Mouse (Mus musculus) forebrain, embryonic 15.5 days (tissue): ENCODE results near the gene AW146154. TPM values are rescaled to one million over a fixed set of nuclear protein-coding genes. Genes with fewer than 3 reads are reported as not detected.
"Not testable (repeated sequence)": the region's sequence is repeated elsewhere in the genome, so short reads cannot be mapped to it uniquely, and the experiment has no call there.

Source experiments
- ATAC-seq: fragments of 200-750 bp; cut with Nextera tagmentation; replicated peaks from 2 replicates; pipeline ENCODE4 v1.8.0; 2017; ENCODE audit warnings: mild to moderate bottlenecking, moderate TSS enrichment, moderate library complexity
- H3K27ac ChIP-seq: fragments of 300-500 bp; sonication (generic); replicated peaks from 2 replicates; pipeline ENCODE4 v1.5.1; 2015; ENCODE audit warnings: mild to moderate bottlenecking, inconsistent platforms
- H3K27me3 ChIP-seq: fragments of 300-500 bp; sonication (generic); 2 replicates; pipeline ENCODE4 v1.6.1; 2015; ENCODE audit warnings: inconsistent platforms
- H3K36me3 ChIP-seq: fragments of 300-500 bp; sonication (generic); 2 replicates; pipeline ENCODE4 v1.6.1; 2015; ENCODE audit warnings: mild to moderate bottlenecking, inconsistent platforms
- H3K4me1 ChIP-seq: fragments of 300-500 bp; sonication (generic); 2 replicates; pipeline ENCODE4 v1.6.1; 2015; ENCODE audit warnings: inconsistent platforms
- H3K4me2 ChIP-seq: fragments of 300-500 bp; sonication (generic); replicated peaks from 2 replicates; pipeline ENCODE4 v1.6.1; 2015; ENCODE audit warnings: mild to moderate bottlenecking, inconsistent platforms
- H3K4me3 ChIP-seq: fragments of 300-500 bp; sonication (generic); 2 replicates; pipeline ENCODE4 v1.5.1; 2015; ENCODE audit warnings: mild to moderate bottlenecking, inconsistent platforms
- H3K9ac ChIP-seq: fragments of 300-500 bp; sonication (generic); replicated peaks from 2 replicates; pipeline ENCODE4 v1.6.1; 2015; ENCODE audit warnings: mild to moderate bottlenecking, inconsistent platforms
- H3K9me3 ChIP-seq: fragments of 300-500 bp; sonication (generic); 2 replicates; pipeline ENCODE4 v1.6.1; 2016; ENCODE audit warnings: inconsistent platforms
- WGBS: fragments of 180-500 bp; shearing (Covaris S2); methylation state at CpG from one replicate; pipeline ENCODE4 v1.1.7; 2015; ENCODE audit warnings: mixed read lengths; 5-methylcytosine and 5-hydroxymethylcytosine counted together
- polyA plus RNA-seq: library from polyadenylated mRNA; unstranded; fragments of >200 nt; fragmentation: Nextera tagmentation; extraction: Ambion mirVana; gene quantifications from 2 replicates; pipeline ENCODE4 v1.2.1, GENCODE M21; 2015

Gene AW146154
- polyA plus RNA-seq, result 4.6 and 5.0 TPM in 2 replicates

DNA sequence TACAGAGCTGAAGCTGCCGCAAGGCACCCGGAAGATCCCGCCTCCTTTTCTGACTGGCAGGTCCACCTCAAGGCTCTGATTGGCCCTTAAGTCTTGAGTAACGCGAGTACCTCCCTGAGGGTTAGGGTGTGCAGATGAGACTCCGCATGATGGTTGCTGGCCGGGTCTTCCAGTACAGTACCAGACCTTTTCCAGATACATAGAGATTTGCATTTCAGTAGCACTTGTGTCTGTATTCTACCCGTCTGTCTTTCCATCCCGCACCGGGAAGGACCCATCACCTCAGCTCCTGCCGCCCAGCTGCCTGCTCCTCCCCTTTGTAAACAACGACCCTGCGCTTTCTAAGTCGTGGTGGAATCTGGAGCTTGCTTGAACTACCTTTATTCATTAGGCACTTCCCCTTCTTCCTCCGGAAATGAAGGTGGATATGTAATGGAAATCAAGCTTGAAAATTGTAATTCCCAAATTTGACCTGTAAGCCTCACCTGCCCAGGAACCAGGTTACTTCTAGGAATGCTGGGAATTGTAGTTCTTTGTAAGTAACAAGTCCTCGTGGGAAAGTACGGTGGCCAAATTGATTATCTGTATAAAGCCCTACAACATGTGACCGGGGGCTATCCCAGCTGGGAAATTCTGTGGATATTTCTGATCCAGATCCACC lies at the start of gene AW146154, which contains the start of gene Gm20449:
Gene AW146154 (minus strand): TSS at position 502 of the 661 bp plus-strand sequence.
Gene Gm20449 (minus strand): TSS at position 29 of the 661 bp plus-strand sequence.
- H3K9me3 ChIP-seq, result no peaks in the 10 kb centered on the region
- 0 out of 2 replicates have a peak, but pooled peaks cover 4% of the 10 kb centered on the region for H3K36me3 ChIP-seq
- peak; percentile 98 for ATAC-seq
- peak within 1 kb of the TSS; percentile 52 for H3K9ac ChIP-seq
- peaks cover 5% of the 10 kb centered on the region for H3K4me1 ChIP-seq
- WGBS, result under 1% methylated on average over 18 of the region's 18 CpGs
- peak within 1 kb of the TSS; percentile 68 for H3K27ac ChIP-seq
- peak within 1 kb of the TSS; percentile 73 for H3K4me3 ChIP-seq
- peak within 1 kb of the TSS; percentile 70 for H3K4me2 ChIP-seq
- H3K27me3 ChIP-seq, result no peaks in the 10 kb centered on the region

- Histone ChIP-seq H3K9me3 (no peaks in the 10 kb centered on the region; the same call in none of the 2 replicates), H3K4me2 (no peak overlapping the region), H3K4me3 (no peak overlapping the region), H3K9ac (no peak overlapping the region), H3K36me3 (no peaks in the 10 kb centered on the region), H3K4me1 (no peaks in the 10 kb centered on the region), H3K27me3 (no peaks in the 10 kb centered on the region), H3K27ac (no peak overlapping the region)
- 80% methylated on average over 3 of the region's 3 CpGs for WGBS
- no peak for ATAC-seq
Observed at GRCm38 (mm10) chr7:41512672-41513071, 13.0 kb upstream of the AW146154 start.

GRCm38 (mm10) chr7:41512207-41512606 lies 12.5 kb upstream of the AW146154 start:
- Histone ChIP-seq H3K4me3 (no peak overlapping the region), H3K27ac (no peak overlapping the region), H3K27me3 (no peaks in the 10 kb centered on the region), H3K36me3 (no peaks in the 10 kb centered on the region), H3K9me3 (peaks cover 3% of the 10 kb centered on the region), H3K9ac (no peak overlapping the region), H3K4me2 (no peak overlapping the region), H3K4me1 (no peaks in the 10 kb centered on the region)
- 13% methylated on average over 1 of the region's 1 CpGs for WGBS
- ATAC-seq, result no peak

- Histone ChIP-seq H3K27me3 (no peaks in the 10 kb centered on the region), H3K27ac (no peak overlapping the region), H3K4me2 (no peak overlapping the region), H3K36me3 (no peaks in the 10 kb centered on the region), H3K4me3 (no peak overlapping the region), H3K4me1 (peaks cover 5% of the 10 kb centered on the region), H3K9me3 (0 out of 2 replicates have a peak, but pooled peaks cover 4% of the 10 kb centered on the region), H3K9ac (no peak overlapping the region)
- 44% methylated on average over 1 of the region's 1 CpGs for WGBS
- no peak for ATAC-seq
Observed at GRCm38 (mm10) chr7:41502402-41502801, 2.7 kb upstream of the AW146154 start.

- Histone ChIP-seq H3K4me1 (peaks cover 5% of the 10 kb centered on the region), H3K9me3 (no peaks in the 10 kb centered on the region), H3K27me3 (no peaks in the 10 kb centered on the region), H3K36me3 (no peaks in the 10 kb centered on the region), H3K4me2 (peak overlapping the region; percentile 70), H3K27ac (no peak overlapping the region), H3K4me3 (peak overlapping the region; percentile 73), H3K9ac (peak overlapping the region; percentile 52; the same call in 1 of the 2 replicates)
- peak; percentile 15; the same call in 1 of the 2 replicates for ATAC-seq
- 21% methylated on average over 22 of the region's 22 CpGs for WGBS
Observed at GRCm38 (mm10) chr7:41500151-41500934, 653 bp upstream of the AW146154 start.

- H3K36me3 ChIP-seq, result not testable (repeated sequence)
- WGBS, result 1% methylated on average over 6 of the region's 6 CpGs
Observed at GRCm38 (mm10) chr7:41499018-41499388, 687 bp downstream of the AW146154 start.

GRCm38 (mm10) chr7:41498464-41498863 lies 1.2 kb downstream of the AW146154 start:
- not testable (repeated sequence) for H3K4me1 ChIP-seq, H3K9ac ChIP-seq, H3K36me3 ChIP-seq, H3K9me3 ChIP-seq, ATAC-seq, H3K27ac ChIP-seq, H3K27me3 ChIP-seq
- Histone ChIP-seq H3K4me2 (peak overlapping the region; percentile 70), H3K4me3 (0 out of 2 replicates have a peak overlapping the region, but pooled peaks have one; percentile 73)
- WGBS, result 80% methylated on average over 4 of the region's 4 CpGs

More at GRCm38 (mm10) chr7:41499018-41499388, 687 bp downstream of the AW146154 start:
- ATAC-seq, H3K9me3 ChIP-seq, H3K27me3 ChIP-seq, H3K4me1 ChIP-seq: not testable (repeated sequence)
- Histone ChIP-seq H3K9ac (peak overlapping the region; percentile 52; the same call in 1 of the 2 replicates), H3K4me2 (peak overlapping the region; percentile 70), H3K27ac (peak overlapping the region; percentile 68; the same call in 1 of the 2 replicates), H3K4me3 (peak overlapping the region; percentile 73)

DNA sequence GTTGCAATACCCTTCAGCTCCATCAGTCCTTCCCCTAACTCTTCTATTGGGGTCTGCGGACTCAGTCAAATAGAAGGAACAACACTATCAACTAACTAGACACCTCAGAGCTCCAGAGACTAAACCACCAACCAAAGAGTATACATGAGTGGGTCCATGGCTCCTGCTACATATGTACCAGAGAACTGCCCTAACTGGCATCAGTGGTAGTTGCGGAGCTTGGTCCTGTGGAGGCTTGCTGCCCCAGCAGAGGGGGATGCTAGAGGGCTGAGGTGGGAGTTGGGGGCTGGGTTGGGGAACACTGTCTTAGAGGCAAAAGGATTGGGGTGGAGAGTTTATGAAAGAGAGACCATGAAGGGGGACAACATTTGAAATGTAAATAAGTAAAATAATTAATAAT lies 1.8 kb downstream of the AW146154 start:
- no peak overlapping the region for H3K9ac ChIP-seq
- H3K4me3 ChIP-seq, result no peak overlapping the region
- 0 out of 2 replicates have a peak, but pooled peaks cover 4% of the 10 kb centered on the region for H3K36me3 ChIP-seq
- WGBS, result 99% methylated on average over 2 of the region's 2 CpGs
- ATAC-seq, result no peak
- H3K9me3 ChIP-seq, result no peaks in the 10 kb centered on the region
- H3K4me1 ChIP-seq, result peaks cover 5% of the 10 kb centered on the region
- H3K27ac ChIP-seq, result no peak overlapping the region
- H3K4me2 ChIP-seq, result no peak overlapping the region
- no peaks in the 10 kb centered on the region for H3K27me3 ChIP-seq

- no peaks in the 10 kb centered on the region for H3K36me3 ChIP-seq
- ATAC-seq, result no peak
- WGBS, result 11% methylated on average over 10 of the region's 10 CpGs
- H3K4me1 ChIP-seq, result no peaks in the 10 kb centered on the region
- no peaks in the 10 kb centered on the region for H3K27me3 ChIP-seq
- no peak overlapping the region for H3K9ac ChIP-seq
- H3K4me3 ChIP-seq, result no peak overlapping the region
- H3K9me3 ChIP-seq, result no peaks in the 10 kb centered on the region
- no peak overlapping the region for H3K27ac ChIP-seq
- no peak overlapping the region for H3K4me2 ChIP-seq
Observed at GRCm38 (mm10) chr7:41451864-41452263, 47.8 kb downstream of the AW146154 start.

- WGBS, result 77% methylated on average over 1 of the region's 1 CpGs
- H3K9me3 ChIP-seq, H3K27me3 ChIP-seq, H3K36me3 ChIP-seq, H3K9ac ChIP-seq, H3K27ac ChIP-seq, H3K4me3 ChIP-seq, H3K4me1 ChIP-seq, ATAC-seq, H3K4me2 ChIP-seq: not testable (repeated sequence)
Observed at GRCm38 (mm10) chr7:41448596-41448995, 51.1 kb downstream of the AW146154 start, which contains the start of gene Vmn2r57. Gene Vmn2r57, minus strand, starts transcription at chr7:41448696.
